ENCODE assay signal across 11 mouse cellular contexts in genomic region chr1:155211017-155211416, GRCm38 (mm10). TPM values are rescaled to one million over a fixed set of nuclear protein-coding genes. Genes with fewer than 3 reads are reported as not detected.
DNase-seq lines count a peak whose midpoint lies in the region; ATAC-seq and TF ChIP-seq lines count a peak whose summit lies in the region.
"Had no signal": no experiment of that assay in that cellular context is flagged by ENCODE, and none has a peak within 500 bp of the region (broad histone marks: within the 10 kb centered on the region; RNA-seq: fewer than 3 reads in every experiment).

No protein-coding gene starts in this region.

- no peak overlapping the region for H3K4me2 ChIP-seq in forebrain, embryonic 14.5 days (ENCODE audit: low read length)
- no peak overlapping the region for H3K4me2 ChIP-seq in forebrain, embryonic 11.5 days (ENCODE audit: low read depth, low read length, severe bottlenecking)
- H3K4me2 ChIP-seq in kidney, embryonic 14.5 days (replicated peaks; ENCODE audit: low read depth, low read length), result no peak overlapping the region
- H3K4me2 ChIP-seq in embryonic facial prominence, embryonic 11.5 days (ENCODE audit: low read depth, low read length), result no peak overlapping the region
- H3K4me2 ChIP-seq in myocyte (ENCODE audit: low read depth), result no peak overlapping the region
- H3K4me2 ChIP-seq: heart, embryonic 15.5 days had no signal

- no peak for TF ChIP-seq POLR2A in myocyte (IDR thresholded peaks at IDR 0.05; ENCODE audit: insufficient read length, low read depth)

- peaks cover 10% of the 10 kb centered on the region; the same call in 1 of the 2 replicates for H3K36me3 ChIP-seq in forebrain, embryonic 14.5 days (ENCODE audit: control insufficient read depth, insufficient read depth, low read length)
- H3K36me3 ChIP-seq in forebrain, embryonic 11.5 days (ENCODE audit: control insufficient read depth, insufficient read depth, low read length), result no peaks in the 10 kb centered on the region
- H3K36me3 ChIP-seq in kidney, embryonic 14.5 days (ENCODE audit: control insufficient read depth, insufficient read depth, low read length), result peaks cover 11% of the 10 kb centered on the region; the same call in 1 of the 2 replicates
- H3K36me3 ChIP-seq in embryonic facial prominence, embryonic 11.5 days (replicated peaks; ENCODE audit: control insufficient read depth, insufficient read depth, low read depth, low read length), result no peaks in the 10 kb centered on the region
- no peaks in the 10 kb centered on the region for H3K36me3 ChIP-seq in myocyte (ENCODE audit: control insufficient read depth, insufficient read depth)

- no peak for ATAC-seq in forebrain, embryonic 14.5 days
- ATAC-seq in forebrain, embryonic 11.5 days (replicated peaks; ENCODE audit: low FRiP score), result no peak
- ATAC-seq in kidney, embryonic 14.5 days (ENCODE audit: low FRiP score, low TSS enrichment), result no peak
- no peak for ATAC-seq in embryonic facial prominence, embryonic 11.5 days (replicated peaks; ENCODE audit: insufficient number of reproducible peaks, low FRiP score, low TSS enrichment, low read depth)
- no peak for ATAC-seq in megakaryocyte-erythroid progenitor cell, adult 5-6 weeks (replicated peaks; ENCODE audit: low FRiP score, low TSS enrichment, poor library complexity, severe bottlenecking)

- H3K79me2 ChIP-seq in myocyte (ENCODE audit: control insufficient read depth, insufficient read depth), result no peaks in the 10 kb centered on the region

- peaks cover 42% of the 10 kb centered on the region for H3K4me1 ChIP-seq in forebrain, embryonic 14.5 days (ENCODE audit: control insufficient read depth, insufficient read depth, low read length)
- H3K4me1 ChIP-seq in forebrain, embryonic 11.5 days (replicated peaks; ENCODE audit: control insufficient read depth, insufficient read depth, low read length), result peaks cover 17% of the 10 kb centered on the region
- H3K4me1 ChIP-seq in kidney, embryonic 14.5 days (ENCODE audit: control insufficient read depth, insufficient read depth, low read length), result peaks cover 51% of the 10 kb centered on the region
- peaks cover 19% of the 10 kb centered on the region for H3K4me1 ChIP-seq in embryonic facial prominence, embryonic 11.5 days (ENCODE audit: control insufficient read depth, insufficient read depth, low read length)

- H3K9ac ChIP-seq in forebrain, embryonic 14.5 days (ENCODE audit: low read length), result no peak overlapping the region
- no peak overlapping the region for H3K9ac ChIP-seq in forebrain, embryonic 11.5 days (ENCODE audit: low read length)
- H3K9ac ChIP-seq in kidney, embryonic 14.5 days (ENCODE audit: low read depth, low read length), result no peak overlapping the region; the same call in 1 of the 2 replicates
- H3K9ac ChIP-seq in embryonic facial prominence, embryonic 11.5 days (replicated peaks; ENCODE audit: low read length), result peak overlapping the region; percentile 23; the same call in 1 of the 2 replicates

- no peak overlapping the region for H3ac ChIP-seq in myocyte (ENCODE audit: control insufficient read depth, insufficient read length)

- peak overlapping the region; percentile 72; the same call in 1 of the 2 replicates for H3K27ac ChIP-seq in forebrain, embryonic 14.5 days (ENCODE audit: low read depth, low read length)
- H3K27ac ChIP-seq in forebrain, embryonic 11.5 days (ENCODE audit: low read depth, low read length), result no peak overlapping the region
- H3K27ac ChIP-seq in kidney, embryonic 14.5 days (ENCODE audit: low read depth, low read length), result peak overlapping the region; percentile 37; the same call in 1 of the 2 replicates
- 0 out of 2 replicates have a peak overlapping the region, but pooled peaks have one; percentile 38 for H3K27ac ChIP-seq in embryonic facial prominence, embryonic 11.5 days (replicated peaks; ENCODE audit: low read depth, low read length)

- no peaks in the 10 kb centered on the region for H3K27me3 ChIP-seq in forebrain, embryonic 14.5 days (replicated peaks; ENCODE audit: control insufficient read depth, insufficient read depth, low read length)
- no peaks in the 10 kb centered on the region for H3K27me3 ChIP-seq in forebrain, embryonic 11.5 days (ENCODE audit: control insufficient read depth, insufficient read depth, low read length)
- no peaks in the 10 kb centered on the region for H3K27me3 ChIP-seq in kidney, embryonic 14.5 days (ENCODE audit: control insufficient read depth, insufficient read depth, low read length)
- no peaks in the 10 kb centered on the region for H3K27me3 ChIP-seq in embryonic facial prominence, embryonic 11.5 days (ENCODE audit: control insufficient read depth, insufficient read depth, low read length)
- H3K27me3 ChIP-seq in myocyte (ENCODE audit: control insufficient read depth, insufficient read depth, insufficient read length), result no peaks in the 10 kb centered on the region
- H3K27me3 ChIP-seq: heart, embryonic 15.5 days had no signal

- no peaks in the 10 kb centered on the region for H3K9me3 ChIP-seq in forebrain, embryonic 14.5 days (replicated peaks; ENCODE audit: control insufficient read depth, low read length)
- no peaks in the 10 kb centered on the region for H3K9me3 ChIP-seq in forebrain, embryonic 11.5 days (ENCODE audit: control insufficient read depth, low read length)
- no peaks in the 10 kb centered on the region for H3K9me3 ChIP-seq in kidney, embryonic 14.5 days (ENCODE audit: control insufficient read depth, low read length)
- H3K9me3 ChIP-seq in embryonic facial prominence, embryonic 11.5 days (replicated peaks; ENCODE audit: control insufficient read depth, low read length), result no peaks in the 10 kb centered on the region
- H3K9me3 ChIP-seq: heart, embryonic 15.5 days; megakaryocyte, embryonic 14.5 days had no signal

- H3K4me3 ChIP-seq in forebrain, embryonic 14.5 days (ENCODE audit: low read depth, low read length), result no peak overlapping the region
- H3K4me3 ChIP-seq in forebrain, embryonic 11.5 days (ENCODE audit: low read depth, low read length), result no peak overlapping the region
- H3K4me3 ChIP-seq in kidney, embryonic 14.5 days (ENCODE audit: low read length), result no peak overlapping the region
- H3K4me3 ChIP-seq in embryonic facial prominence, embryonic 11.5 days (ENCODE audit: low read depth, low read length), result no peak overlapping the region
- H3K4me3 ChIP-seq in myocyte, result no peak overlapping the region
- H3K4me3 ChIP-seq: heart, embryonic 15.5 days; megakaryocyte, embryonic 14.5 days had no signal

- 56% methylated on average over 7 of the region's 7 CpGs for WGBS in forebrain, embryonic 14.5 days
- WGBS in forebrain, embryonic 11.5 days, result 62% methylated on average over 7 of the region's 7 CpGs
- 18% methylated on average over 7 of the region's 7 CpGs for WGBS in kidney, embryonic 14.5 days
- WGBS in embryonic facial prominence, embryonic 11.5 days, result 12% methylated on average over 7 of the region's 7 CpGs

- no peak for DNase-seq in forebrain, embryonic 14.5 days (ENCODE audit: low spot score)
- no peak for DNase-seq in forebrain, embryonic 11.5 days (ENCODE audit: low spot score)
- DNase-seq in kidney, postnatal 14 days, result no peak
- peak; percentile 51 for DNase-seq in embryonic facial prominence, embryonic 11.5 days (ENCODE audit: low spot score)
- no peak for DNase-seq in left cerebral cortex, adult 8-10 months (ENCODE audit: low spot score in 2 of 2)

TF ChIP-seq in myocyte, 11 proteins besides CTCF, POLR2A, EP300 and RAD21:
- TF ChIP-seq POLR2AphosphoS2 (IDR thresholded peaks at IDR 0.05; ENCODE audit: insufficient read length, low read depth), result peak; percentile 9
- no peak for TF ChIP-seq MYOD1 (IDR thresholded peaks at IDR 0.05; ENCODE audit: control insufficient read depth in 1 of 3, insufficient read length in 2 of 3, low read depth in 2 of 3)
- no peak for TF ChIP-seq MAX (IDR thresholded peaks at IDR 0.05; ENCODE audit: low read depth)
- no peak for TF ChIP-seq SRF (IDR thresholded peaks at IDR 0.05; ENCODE audit: control insufficient read depth, insufficient read length, low read depth)
- TF ChIP-seq USF1 (IDR thresholded peaks at IDR 0.05; ENCODE audit: low read depth), result no peak
- no peak for TF ChIP-seq MYOG (IDR thresholded peaks at IDR 0.05; ENCODE audit: control insufficient read depth in 1 of 3, insufficient read depth in 1 of 3, insufficient read length in 2 of 3, low read depth in 2 of 3)
- no peak for TF ChIP-seq REST (IDR thresholded peaks at IDR 0.05; ENCODE audit: insufficient read depth, insufficient read length)
- TF ChIP-seq CEBPB (IDR thresholded peaks at IDR 0.05; ENCODE audit: insufficient read depth, poor library complexity, severe bottlenecking), result no peak
- no peak for TF ChIP-seq E2F4 (IDR thresholded peaks at IDR 0.05; ENCODE audit: insufficient read depth)

RNA-seq across cellular contexts. Expression of gene BC034090, which starts 33.2 kb away (rescaled TPM):
- 2.4 TPM in 2 replicates for polyA plus RNA-seq in forebrain, embryonic 14.5 days (2014; fragmentation: Nextera tagmentation; extraction: Ambion mirVana)
- 3.2 and 3.3 TPM in 2 replicates for polyA plus RNA-seq in forebrain, embryonic 11.5 days (2014; fragmentation: Nextera tagmentation; extraction: Ambion mirVana)
- 4.7 and 4.9 TPM in 2 replicates for polyA plus RNA-seq in kidney, embryonic 14.5 days (2014; fragmentation: Nextera tagmentation; extraction: Ambion mirVana)
- polyA plus RNA-seq in embryonic facial prominence, embryonic 11.5 days (2014; fragmentation: Nextera tagmentation; extraction: Ambion mirVana), result 2.6 and 3.6 TPM in 2 replicates
- polyA plus RNA-seq in myocyte (2012; fragmentation: generic; extraction: Trizol), result 11.1 TPM
- total RNA-seq in megakaryocyte-erythroid progenitor cell, adult 5-6 weeks (2014; fragmentation: Nextera tagmentation), result 1.1 TPM in 1 of 2 replicates, not detected in the other
- total RNA-seq in megakaryocyte-erythroid progenitor cell, adult 5-6 weeks (2017), result not detected in 2 replicates
- total RNA-seq in left cerebral cortex, adult 8-10 months (2022), result 10 to 100 TPM in 3 of 4 experiments, 1 to 10 TPM in 1; 8.7 to 18.3 (median 14.4) TPM
- total RNA-seq: common myeloid progenitor, adult 5-6 weeks had no signal

RNA-seq across cellular contexts. Expression of gene Stx6, which starts 52.5 kb away (rescaled TPM):
- polyA plus RNA-seq in forebrain, embryonic 14.5 days (2014; fragmentation: Nextera tagmentation; extraction: Ambion mirVana), result 97.7 and 109 TPM in 2 replicates
- 102 and 119 TPM in 2 replicates for polyA plus RNA-seq in forebrain, embryonic 11.5 days (2014; fragmentation: Nextera tagmentation; extraction: Ambion mirVana)
- polyA plus RNA-seq in kidney, embryonic 14.5 days (2014; fragmentation: Nextera tagmentation; extraction: Ambion mirVana), result 69.2 and 86.8 TPM in 2 replicates
- polyA plus RNA-seq in embryonic facial prominence, embryonic 11.5 days (2014; fragmentation: Nextera tagmentation; extraction: Ambion mirVana), result 93.3 and 103 TPM in 2 replicates
- 26.0 TPM for polyA plus RNA-seq in myocyte (2012; fragmentation: generic; extraction: Trizol)
- 12.2 and 24.8 TPM in 2 replicates for total RNA-seq in megakaryocyte-erythroid progenitor cell, adult 5-6 weeks (2014; fragmentation: Nextera tagmentation)
- 19.6 and 30.9 TPM in 2 replicates for total RNA-seq in megakaryocyte-erythroid progenitor cell, adult 5-6 weeks (2017)
- 100 to 1,000 TPM; 117 to 129 (median 119) TPM for total RNA-seq in left cerebral cortex, adult 8-10 months (2022)
